Mouse (Mus musculus) CH12.LX (cell line): Measurements from ENCODE around the gene Adad2. TPM values are rescaled to one million over a fixed set of nuclear protein-coding genes. Genes with fewer than 3 reads are reported as not detected.

ENCODE experiments used
- DNase-seq: peaks from one replicate; pipeline ENCODE4 v3.0.0-alpha.2; 2013; ENCODE audit errors: extremely low read depth
- H3K27ac ChIP-seq: 2 replicates; pipeline ENCODE4 v1.5.1; 2012; ENCODE audit warnings: low read depth, mild to moderate bottlenecking, control low read depth, moderate library complexity; ENCODE audit not compliant: insufficient read depth
- H3K27me3 ChIP-seq: replicated peaks from 2 replicates; pipeline ENCODE3; 2012; ENCODE audit warnings: inconsistent platforms
- H3K36me3 ChIP-seq, 2 experiments: replicated peaks in 1 of 2; 2 replicates each; pipeline versions ENCODE3 to v1.6.1; 2012; ENCODE audit warnings: inconsistent platforms in 1 of 2, low read length in 1 of 2, mild to moderate bottlenecking in 1 of 2, mixed read lengths in 1 of 2, moderate library complexity in 1 of 2; ENCODE audit not compliant: control insufficient read depth in 1 of 2, insufficient read depth in 1 of 2
- H3K4me1 ChIP-seq, 2 experiments: 2 replicates each; pipeline ENCODE4 v1.6.1; 2012; ENCODE audit warnings: inconsistent platforms in 1 of 2, moderate library complexity in 1 of 2; ENCODE audit not compliant: insufficient read depth in 2 of 2, control insufficient read depth in 1 of 2
- H3K4me2 ChIP-seq: 2 replicates; pipeline ENCODE4 v1.6.1; 2012; ENCODE audit warnings: low read depth, mild to moderate bottlenecking, control low read depth; ENCODE audit not compliant: poor library complexity, insufficient read depth, severe bottlenecking
- H3K4me3 ChIP-seq, 3 experiments: fragments of 150-350 bp in 1 of 3; sonication (generic) in 1 of 3; replicated peaks in 1 of 3; 2 replicates each; pipeline versions ENCODE3 to v1.5.1; 2011 to 2012; ENCODE audit warnings: low read depth in 2 of 3, low read length in 2 of 3, mild to moderate bottlenecking in 2 of 3, moderate library complexity in 2 of 3, control low read depth in 1 of 3, improper control_type of control experiment in 1 of 3, inconsistent platforms in 1 of 3, mixed read lengths in 1 of 3; ENCODE audit not compliant: poor library complexity in 1 of 3
- H3K79me2 ChIP-seq: replicated peaks from 2 replicates; pipeline ENCODE4 v1.6.1; 2012; ENCODE audit warnings: mild to moderate bottlenecking, moderate library complexity; ENCODE audit not compliant: control insufficient read depth, poor library complexity, insufficient read depth, severe bottlenecking; ENCODE audit errors: extremely low read depth
- H3K9ac ChIP-seq: 2 replicates; pipeline ENCODE4 v1.6.1; 2012; ENCODE audit warnings: low read depth, mild to moderate bottlenecking, control low read depth, moderate library complexity; ENCODE audit not compliant: insufficient read depth
- H3K9me3 ChIP-seq: replicated peaks from 2 replicates; pipeline ENCODE3; 2012; ENCODE audit warnings: low read length, inconsistent platforms, mixed read lengths
- CHD1 ChIP-seq: IDR thresholded peaks from 2 replicates; pipeline ENCODE4 v1.6.1; 2012; ENCODE audit warnings: low read depth, low read length, improper control_type of control experiment, inconsistent platforms
- CHD2 ChIP-seq: IDR thresholded peaks from 2 replicates; pipeline ENCODE4 v1.6.1; 2011; ENCODE audit warnings: low read length, improper control_type of control experiment
- CTCF ChIP-seq, 2 experiments: IDR thresholded peaks in 1 of 2; conservative IDR thresholded peaks in 1 of 2; 2 replicates each; pipeline ENCODE4 v1.5.1; 2011 to 2012; ENCODE audit warnings: low read depth in 2 of 2, low read length in 2 of 2, improper control_type of control experiment in 1 of 2, inconsistent platforms in 1 of 2, mild to moderate bottlenecking in 1 of 2, moderate library complexity in 1 of 2
- E2F4 ChIP-seq: IDR thresholded peaks from 2 replicates; pipeline ENCODE4 v1.6.1; 2011; ENCODE audit warnings: low read depth, low read length, improper control_type of control experiment; ENCODE audit not compliant: insufficient replicate concordance
- ELF1 ChIP-seq: IDR thresholded peaks from 2 replicates; pipeline ENCODE4 v1.6.1; 2014; ENCODE audit warnings: low read depth, mild to moderate bottlenecking, inconsistent platforms, low read length, improper control_type of control experiment
- EP300 ChIP-seq: IDR thresholded peaks from 2 replicates; pipeline ENCODE4 v1.6.1; 2011; ENCODE audit warnings: low read length, improper control_type of control experiment
- ETS1 ChIP-seq: conservative IDR thresholded peaks from 2 replicates; pipeline ENCODE4 v1.6.1; 2012; ENCODE audit warnings: low read depth, mild to moderate bottlenecking, inconsistent platforms, low read length, improper control_type of control experiment, moderate library complexity
- GABPA ChIP-seq: IDR thresholded peaks from 2 replicates; pipeline ENCODE4 v1.6.1; 2012; ENCODE audit warnings: low read depth, low read length, improper control_type of control experiment, inconsistent platforms; ENCODE audit not compliant: insufficient replicate concordance
- JUND ChIP-seq: conservative IDR thresholded peaks from 2 replicates; pipeline ENCODE4 v1.6.1; 2011; ENCODE audit warnings: low read depth, low read length, improper control_type of control experiment
- MAFK ChIP-seq: IDR thresholded peaks from 2 replicates; pipeline ENCODE4 v1.6.1; 2011; ENCODE audit warnings: low read length, improper control_type of control experiment; ENCODE audit not compliant: insufficient replicate concordance
- MAZ ChIP-seq: IDR thresholded peaks from 2 replicates; pipeline ENCODE4 v1.6.1; 2012; ENCODE audit warnings: low read depth, mild to moderate bottlenecking, inconsistent platforms, low read length, improper control_type of control experiment, moderate library complexity
- MEF2A ChIP-seq: IDR thresholded peaks from 2 replicates; pipeline ENCODE4 v1.6.1; 2014; ENCODE audit warnings: low read depth, mild to moderate bottlenecking, inconsistent platforms, low read length, improper control_type of control experiment, borderline replicate concordance
- MYC ChIP-seq: IDR thresholded peaks from 2 replicates; pipeline ENCODE4 v1.6.1; 2011; ENCODE audit warnings: low read depth, mild to moderate bottlenecking, improper control_type of control experiment, low read length
- NELFE ChIP-seq: IDR thresholded peaks from 2 replicates; pipeline ENCODE4 v1.6.1; 2011; ENCODE audit warnings: low read depth, low read length, improper control_type of control experiment
- PAX5 ChIP-seq: IDR thresholded peaks from 2 replicates; pipeline ENCODE4 v1.6.1; 2012; ENCODE audit warnings: low read length, inconsistent platforms, mixed read lengths
- POLR2A ChIP-seq: IDR thresholded peaks from 2 replicates; pipeline ENCODE4 v1.6.1; 2011; ENCODE audit warnings: low read depth, mild to moderate bottlenecking, improper control_type of control experiment, low read length
- POLR2AphosphoS2 ChIP-seq: IDR thresholded peaks from 2 replicates; pipeline ENCODE4 v1.6.1; 2011; ENCODE audit warnings: low read depth, low read length, improper control_type of control experiment
- RCOR1 ChIP-seq: conservative IDR thresholded peaks from 2 replicates; pipeline ENCODE4 v1.6.1; 2012; ENCODE audit warnings: low read depth, mild to moderate bottlenecking, inconsistent platforms, low read length, improper control_type of control experiment
- SIN3A ChIP-seq: IDR thresholded peaks from 2 replicates; pipeline ENCODE4 v1.6.1; 2012; ENCODE audit warnings: low read length, improper control_type of control experiment, inconsistent platforms
- SMC3 ChIP-seq: IDR thresholded peaks from 2 replicates; pipeline ENCODE4 v1.6.1; 2011; ENCODE audit warnings: low read depth, low read length, improper control_type of control experiment
- TCF12 ChIP-seq: IDR thresholded peaks from 2 replicates; pipeline ENCODE4 v1.6.1; 2014; ENCODE audit warnings: low read depth, mild to moderate bottlenecking, inconsistent platforms, low read length, improper control_type of control experiment
- UBTF ChIP-seq: IDR thresholded peaks from 2 replicates; pipeline ENCODE4 v1.6.1; 2012; ENCODE audit warnings: low read depth, mild to moderate bottlenecking, inconsistent platforms, low read length, improper control_type of control experiment, moderate library complexity
- USF1 ChIP-seq: IDR thresholded peaks from 2 replicates; pipeline ENCODE4 v1.6.1; 2014; ENCODE audit warnings: low read depth, mild to moderate bottlenecking, inconsistent platforms, low read length, improper control_type of control experiment
- USF2 ChIP-seq: conservative IDR thresholded peaks from 2 replicates; pipeline ENCODE4 v1.6.1; 2011; ENCODE audit warnings: low read depth, low read length, improper control_type of control experiment
- ZC3H11A ChIP-seq: IDR thresholded peaks from 2 replicates; pipeline ENCODE4 v1.6.1; 2012; ENCODE audit warnings: low read depth, mild to moderate bottlenecking, inconsistent platforms, low read length, improper control_type of control experiment
- ZKSCAN1 ChIP-seq: IDR thresholded peaks from 2 replicates; pipeline ENCODE4 v1.6.1; 2012; ENCODE audit warnings: low read depth, inconsistent platforms, low read length, improper control_type of control experiment, borderline replicate concordance
- ZMIZ1 ChIP-seq: IDR thresholded peaks from 2 replicates; pipeline ENCODE4 v1.6.1; 2012; ENCODE audit warnings: low read depth, mild to moderate bottlenecking, inconsistent platforms, low read length, improper control_type of control experiment
- dilution Hi-C: fragments of 300-500 bp; cut with MboI; formaldehyde crosslinking; loops from 2 replicates; pipeline ENCODE4 v1.14.3; 2020; ENCODE audit warnings: low sequenced_read_pairs; ENCODE audit not compliant: extremely low pct_unique_long_range_greater_than_20kb, extremely low pct_ligation_motif_present
- in situ Hi-C: fragments of 300-500 bp; cut with MboI; formaldehyde crosslinking; loops from 3 replicates; pipeline ENCODE4 v1.14.3; 2019; ENCODE audit warnings: low sequenced_read_pairs, low pct_ligation_motif_present, low pct_unique_long_range_greater_than_20kb, mixed read lengths
- polyA plus RNA-seq: library from polyadenylated mRNA; unstranded; fragments of >175 nt; gene quantifications from 2 replicates; pipeline ENCODE4 v1.2.1, GENCODE M21; 2012; ENCODE audit warnings: low read depth; ENCODE audit not compliant: insufficient read length
- total RNA-seq, 2 experiments: library from RNA; depleted of rRNA; stranded (reverse); fragments of 300-350 nt in 1 of 2; fragments of >200 nt in 1 of 2; gene quantifications; 2 replicates each; pipeline ENCODE4 v1.2.3; 2012 to 2014

The Adad2 gene
- total and polyA plus RNA-seq, 3 experiments = not detected

DNA sequence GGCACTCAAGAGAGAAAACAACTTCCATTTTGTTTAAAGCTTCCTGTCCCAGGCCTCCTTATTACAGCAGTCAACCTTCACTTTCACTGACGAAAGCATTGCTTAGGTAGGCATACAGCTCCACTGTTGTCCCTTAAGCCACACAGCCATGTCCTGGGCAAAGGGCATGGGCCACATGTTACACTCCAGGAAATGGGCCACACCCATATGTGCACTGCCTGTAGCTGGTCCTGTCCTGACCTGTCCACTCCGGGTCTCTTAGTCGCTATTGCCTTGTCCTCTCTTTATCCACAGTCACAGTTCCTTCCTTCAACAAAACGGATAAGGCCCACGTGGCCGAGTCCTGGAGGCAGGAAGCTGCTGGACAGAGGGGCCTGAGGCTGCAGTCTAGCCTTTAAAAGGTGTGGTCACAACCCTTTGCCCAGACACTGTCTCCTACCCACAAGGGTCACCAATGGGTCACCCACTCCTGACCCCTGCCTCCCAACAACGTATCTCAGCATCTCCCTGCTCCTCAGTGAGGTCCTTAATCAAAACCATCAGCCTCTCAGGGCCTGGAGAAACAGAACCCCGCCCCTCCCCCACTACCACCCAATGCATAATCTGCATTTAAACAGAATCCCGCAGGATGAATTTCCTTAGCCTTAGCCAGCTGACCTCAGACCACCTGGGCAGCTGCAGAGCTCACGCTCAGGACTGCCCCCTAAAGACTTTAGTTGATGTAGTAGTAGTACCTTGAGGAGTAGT is 15.2 kb downstream of the Adad2 start:
- in situ Hi-C loops (no loop called here), dilution Hi-C loops (no loop called here)
- no peak overlapping the region for H3K27ac ChIP-seq
- peaks cover 2 to 5% of the 10 kb centered on the region in 2 experiments; a peak in 1 of 4 replicates for H3K4me1 ChIP-seq
- no peak for DNase-seq
- no peak overlapping the region for H3K9ac ChIP-seq
- H3K4me2 ChIP-seq = no peak overlapping the region
- H3K9me3 ChIP-seq = no peaks in the 10 kb centered on the region
- no peak for TF ChIP-seq USF2
- TF ChIP-seq CHD2 = no peak
- TF ChIP-seq GABPA = no peak
- no peak for TF ChIP-seq ETS1
- TF ChIP-seq JUND = no peak
- no peak for TF ChIP-seq EP300
- TF ChIP-seq CTCF (conservative IDR thresholded peaks at IDR 0.05 in 1 of 2, IDR thresholded peaks at IDR 0.05 in 1 of 2; ENCODE audit: low read depth in 2 of 2, low read length in 2 of 2) = no peak
- TF ChIP-seq USF1 = no peak
- no peak for TF ChIP-seq E2F4
- no peak for TF ChIP-seq RCOR1
- no peak for TF ChIP-seq UBTF
- TF ChIP-seq PAX5 = no peak
- TF ChIP-seq CHD1 = no peak
- no peak for TF ChIP-seq POLR2AphosphoS2
- no peak for TF ChIP-seq MEF2A
- no peak for TF ChIP-seq ZMIZ1
- TF ChIP-seq POLR2A = no peak
- H3K36me3 ChIP-seq = no peaks in the 10 kb centered on the region
- H3K79me2 ChIP-seq = no peaks in the 10 kb centered on the region
- H3K27me3 ChIP-seq = peaks cover 77% of the 10 kb centered on the region
- no peak overlapping the region for H3K4me3 ChIP-seq

DNA sequence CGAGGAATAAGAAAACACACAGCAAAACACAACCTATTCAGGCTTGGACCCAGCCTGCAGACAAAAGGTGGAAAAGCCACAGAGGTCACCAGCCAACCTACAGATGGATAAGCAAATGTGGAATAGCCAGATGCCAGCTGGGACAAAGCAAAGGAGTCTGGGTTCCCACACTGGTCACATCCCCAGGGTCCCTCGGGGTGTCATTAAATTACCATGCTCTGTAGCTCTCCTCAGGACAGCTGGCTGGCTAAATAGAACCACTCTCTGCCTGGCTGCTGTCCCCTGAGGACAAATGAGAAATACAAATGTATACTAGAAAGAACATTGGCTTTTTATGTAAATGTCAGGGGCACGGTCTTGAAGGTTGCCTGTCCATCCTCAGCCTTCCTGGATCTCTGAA is 18.3 kb downstream of the Adad2 start:
- Histone ChIP-seq H3K36me3 (no peaks in the 10 kb centered on the region), H3K9ac (no peak overlapping the region), H3K9me3 (no peaks in the 10 kb centered on the region), H3K27me3 (peaks cover 77% of the 10 kb centered on the region), H3K4me1 (peaks cover 0 to 11% of the 10 kb centered on the region in 2 experiments; a peak in 3 of 4 replicates), H3K4me3 (no peak overlapping the region), H3K4me2 (no peak overlapping the region), H3K79me2 (no peaks in the 10 kb centered on the region), H3K27ac (no peak overlapping the region)
- dilution Hi-C loops (no loop called here), in situ Hi-C loops (no loop called here)
- no peak for TF ChIP-seq POLR2A
- TF ChIP-seq MAFK = no peak
- no peak for TF ChIP-seq MYC
- no peak for TF ChIP-seq CHD1
- no peak for TF ChIP-seq ELF1
- no peak for TF ChIP-seq TCF12
- TF ChIP-seq POLR2AphosphoS2 = no peak
- TF ChIP-seq SIN3A = no peak
- TF ChIP-seq ETS1 = no peak
- no peak for TF ChIP-seq E2F4
- TF ChIP-seq CTCF (conservative IDR thresholded peaks at IDR 0.05 in 1 of 2, IDR thresholded peaks at IDR 0.05 in 1 of 2; ENCODE audit: low read depth in 2 of 2, low read length in 2 of 2) = no peak
- no peak for TF ChIP-seq MEF2A
- no peak for TF ChIP-seq SMC3
- no peak for TF ChIP-seq NELFE
- TF ChIP-seq MAZ = no peak
- no peak for TF ChIP-seq ZKSCAN1
- no peak for TF ChIP-seq ZC3H11A
- DNase-seq = no peak
